Mouse (Mus musculus) G1E (cell line): Measurements from ENCODE around the gene Phf20.

Experiments
- CTCF ChIP-seq: IDR thresholded peaks from 2 replicates; pipeline ENCODE4 v1.5.1; 2012; ENCODE audit warnings: low read depth, low read length, inconsistent platforms, mixed read lengths
- POLR2AphosphoS5 ChIP-seq: IDR thresholded peaks from 2 replicates; pipeline ENCODE4 v1.6.1; 2012; ENCODE audit warnings: low read depth, low read length, inconsistent platforms; ENCODE audit not compliant: insufficient replicate concordance
- TAL1 ChIP-seq: conservative IDR thresholded peaks from 2 replicates; pipeline ENCODE4 v1.6.1; 2012; ENCODE audit warnings: low read depth, low read length, inconsistent platforms, mixed read lengths

DNA sequence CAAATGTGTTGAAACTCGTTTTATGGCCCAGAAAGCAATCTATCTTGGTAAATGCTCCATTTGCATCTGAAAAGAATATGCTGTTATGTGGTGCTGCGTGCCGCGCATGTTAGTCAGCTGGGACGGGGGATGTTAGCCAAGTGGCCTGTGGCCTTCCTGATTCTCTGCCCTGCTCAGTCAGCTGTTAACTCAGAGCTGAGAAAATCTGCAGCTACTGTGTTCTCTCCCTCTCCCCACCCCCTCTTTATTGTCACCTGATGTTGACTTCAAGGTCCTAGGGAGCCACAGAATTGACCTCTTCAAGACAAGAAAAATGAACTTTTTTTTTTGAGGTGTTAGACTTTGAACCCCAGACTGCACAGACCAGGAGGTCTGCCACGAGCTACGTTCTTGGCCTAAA lies 159.8 kb downstream of the Phf20 start:
- TF ChIP-seq CTCF: no peak
- TF ChIP-seq TAL1: no peak
- TF ChIP-seq POLR2AphosphoS5: no peak
